Mouse (Mus musculus) heart, adult 2 months (tissue): ENCODE data around the gene Nsg2. TPM values are rescaled to one million over a fixed set of nuclear protein-coding genes. Genes with fewer than 3 reads are reported as not detected.

Experiments
- DNase-seq, 2 experiments: peaks; one replicate each; pipeline ENCODE4 v3.0.0; 2021
- H3K27ac ChIP-seq: fragments of 200-600 bp; 2 replicates; pipeline ENCODE4 v1.8.1; 2022
- H3K27me3 ChIP-seq: fragments of 200-500 bp; 2 replicates; pipeline ENCODE4 v1.6.1; 2012; ENCODE audit warnings: mild to moderate bottlenecking, low read length, inconsistent platforms, mixed read lengths; ENCODE audit not compliant: control insufficient read depth, insufficient read depth
- H3K36me3 ChIP-seq: fragments of 200-500 bp; 2 replicates; pipeline ENCODE4 v1.6.1; 2012; ENCODE audit warnings: low read length, inconsistent platforms; ENCODE audit not compliant: control insufficient read depth, insufficient read depth
- H3K4me1 ChIP-seq: fragments of 200-500 bp; 2 replicates; pipeline ENCODE4 v1.6.1; 2011; ENCODE audit warnings: low read length; ENCODE audit not compliant: control insufficient read depth, insufficient read depth
- H3K4me3 ChIP-seq: fragments of 200-600 bp; 2 replicates; pipeline ENCODE4 v1.8.1; 2022
- H3K79me2 ChIP-seq: fragments of 200-500 bp; replicated peaks from 2 replicates; pipeline ENCODE4 v1.6.1; 2012; ENCODE audit warnings: mild to moderate bottlenecking, inconsistent platforms, low read length, moderate library complexity, mixed read lengths; ENCODE audit not compliant: control insufficient read depth, insufficient read depth
- H3K9ac ChIP-seq: fragments of 200-500 bp; 2 replicates; pipeline ENCODE4 v1.6.1; 2012; ENCODE audit warnings: low read depth, mild to moderate bottlenecking, control low read depth, inconsistent platforms, low read length, mixed read lengths
- CTCF ChIP-seq: fragments of 200-600 bp; IDR thresholded peaks from 2 replicates; pipeline ENCODE4 v1.8.1; 2022; ENCODE audit warnings: antibody characterized with exemption, mild to moderate bottlenecking, moderate library complexity
- EP300 ChIP-seq: fragments of 200-500 bp; IDR thresholded peaks from 2 replicates; pipeline ENCODE4 v1.6.1; 2011; ENCODE audit warnings: low read depth, low read length, control low read depth; ENCODE audit not compliant: insufficient read depth
- POLR2A ChIP-seq: fragments of 200-500 bp; IDR thresholded peaks from 2 replicates; pipeline ENCODE4 v1.6.1; 2011; ENCODE audit warnings: mild to moderate bottlenecking, low read depth, low read length, control low read depth; ENCODE audit not compliant: insufficient read depth
- WGBS: fragments of 180-500 bp; shearing (Covaris S2); methylation state at CpG from one replicate; pipeline ENCODE4 v1.1.7; 2018; 5-methylcytosine and 5-hydroxymethylcytosine counted together
- intact Hi-C: fragments of 180-260 bp; cut with DNase I; formaldehyde crosslinking; loops from one replicate; pipeline ENCODE4 v1.15.1; 2025
- long read RNA-seq: library from polyadenylated mRNA; stranded (forward); transcript quantifications from one replicate; pipeline ENCODE4 v2.0.0, GENCODE M21; 2021
- polyA plus RNA-seq: library from polyadenylated mRNA; depleted of rRNA; stranded (reverse); fragments of >200 nt; gene quantifications from 2 replicates; pipeline ENCODE4 v1.2.3, GENCODE M21; 2012; rRNA removed
- total RNA-seq, 2 experiments: library from RNA; stranded (reverse); gene quantifications; 2 replicates each; pipeline ENCODE4 v1.2.3; 2021

Gene Nsg2
- total RNA-seq (1 to 10 TPM in 1 of 2 experiments, under 1 TPM in 1; 0.76 to 1.4 TPM), polyA plus RNA-seq (1.1 and 1.2 TPM in 2 replicates)
- long read RNA-seq: 0 reads

DNA sequence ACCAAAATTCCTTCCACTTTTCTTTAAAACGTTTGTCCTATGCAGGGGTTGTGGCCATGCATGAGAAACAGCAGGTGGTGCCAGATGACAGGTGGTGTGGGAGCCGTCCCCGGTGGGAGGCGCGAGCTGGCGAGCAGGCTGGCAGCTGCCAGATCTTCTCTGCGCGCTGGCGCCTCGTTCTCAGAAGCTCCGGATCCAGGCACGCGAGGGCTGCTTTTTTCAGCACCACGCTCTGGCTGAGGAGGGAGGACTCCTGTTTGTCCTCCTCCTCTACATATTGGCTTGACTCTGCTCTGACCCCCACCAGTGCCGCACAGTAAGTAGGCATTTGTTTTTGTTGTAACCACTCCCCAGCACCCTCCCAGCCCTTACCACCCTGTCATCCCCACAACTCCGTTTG, at the start of gene Nsg2:
TSS of gene Nsg2 (plus strand) at position 183 of the 400 bp plus-strand sequence.
- Histone ChIP-seq H3K27ac (no peak within 1 kb of the TSS), H3K9ac (no peak within 1 kb of the TSS), H3K27me3 (peaks cover 2% of the 10 kb centered on the region; the same call in 1 of the 2 replicates), H3K36me3 (no peaks in the 10 kb centered on the region), H3K4me1 (no peaks in the 10 kb centered on the region), H3K79me2 (no peaks in the 10 kb centered on the region), H3K4me3 (no peak within 1 kb of the TSS)
- under 1% methylated on average over 16 of the region's 16 CpGs for WGBS
- TF ChIP-seq CTCF: peak; percentile 75
- TF ChIP-seq EP300: no peak
- no peak for TF ChIP-seq POLR2A
- intact Hi-C loops: loop anchor here (1.0 to 10.0 kb wide), 2 partner anchors 135 to 162 kb away; no protein-coding TSS in a partner anchor
- peak; percentile 56 to 78 for DNase-seq

DNA sequence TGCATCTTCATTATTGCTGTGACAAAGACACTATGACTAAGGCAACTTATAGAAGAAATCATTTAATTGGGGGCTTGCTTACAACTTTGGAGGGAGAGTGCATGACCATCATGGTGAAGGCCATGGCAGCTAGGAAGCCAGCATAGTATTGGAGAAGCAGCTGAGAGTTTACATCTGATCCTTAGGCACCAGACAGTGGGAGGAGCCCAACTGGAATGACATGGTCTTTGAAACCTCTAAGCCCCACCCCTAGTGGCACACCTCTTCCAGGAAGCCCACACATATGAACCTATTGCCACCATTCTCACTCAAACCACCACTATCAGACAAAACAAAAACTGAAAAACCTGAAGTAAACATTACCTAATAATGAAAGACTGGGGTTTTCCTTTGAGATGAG, 40.2 kb upstream of the Nsg2 start:
- intact Hi-C loops: no loop called here
- no peak for TF ChIP-seq CTCF
- no peak for TF ChIP-seq EP300
- TF ChIP-seq POLR2A: no peak
- no peak overlapping the region for H3K4me3 ChIP-seq

DNA sequence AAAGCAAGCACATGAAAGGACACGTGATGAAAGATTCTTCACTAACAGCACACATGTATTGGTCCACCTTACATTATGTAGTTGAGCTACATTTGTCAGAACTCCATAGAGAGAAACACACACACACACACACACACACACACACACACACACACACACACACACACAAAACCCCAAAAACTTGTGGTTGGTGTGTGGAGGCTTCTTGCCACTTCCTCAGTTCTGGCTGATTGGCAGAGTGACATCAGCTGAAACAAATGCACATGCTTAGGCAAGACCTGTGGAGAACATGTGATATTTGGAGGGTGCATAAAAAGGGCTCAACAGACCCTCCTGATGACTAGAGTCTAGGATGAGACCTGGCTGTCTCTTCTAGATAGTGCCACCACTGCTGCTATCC, 36.3 kb upstream of the Nsg2 start:
- H3K4me1 ChIP-seq: no peaks in the 10 kb centered on the region
- 92% methylated on average over 1 of the region's 1 CpGs for WGBS
- no peak overlapping the region for H3K27ac ChIP-seq
- H3K36me3 ChIP-seq: no peaks in the 10 kb centered on the region
- TF ChIP-seq POLR2A: no peak
- TF ChIP-seq CTCF: no peak
- no peak for TF ChIP-seq EP300
- no peak overlapping the region for H3K9ac ChIP-seq
- no peak overlapping the region for H3K4me3 ChIP-seq
- no peak for DNase-seq
- H3K79me2 ChIP-seq: no peaks in the 10 kb centered on the region
- intact Hi-C loops: no loop called here
- H3K27me3 ChIP-seq: no peaks in the 10 kb centered on the region

More for the DNA sequence above, 40.2 kb upstream of the Nsg2 start:
- H3K79me2 ChIP-seq: no peaks in the 10 kb centered on the region
- H3K27me3 ChIP-seq: no peaks in the 10 kb centered on the region
- no peak overlapping the region for H3K27ac ChIP-seq
- DNase-seq: no peak
- H3K36me3 ChIP-seq: no peaks in the 10 kb centered on the region
- no peak overlapping the region for H3K9ac ChIP-seq
- H3K4me1 ChIP-seq: no peaks in the 10 kb centered on the region

DNA sequence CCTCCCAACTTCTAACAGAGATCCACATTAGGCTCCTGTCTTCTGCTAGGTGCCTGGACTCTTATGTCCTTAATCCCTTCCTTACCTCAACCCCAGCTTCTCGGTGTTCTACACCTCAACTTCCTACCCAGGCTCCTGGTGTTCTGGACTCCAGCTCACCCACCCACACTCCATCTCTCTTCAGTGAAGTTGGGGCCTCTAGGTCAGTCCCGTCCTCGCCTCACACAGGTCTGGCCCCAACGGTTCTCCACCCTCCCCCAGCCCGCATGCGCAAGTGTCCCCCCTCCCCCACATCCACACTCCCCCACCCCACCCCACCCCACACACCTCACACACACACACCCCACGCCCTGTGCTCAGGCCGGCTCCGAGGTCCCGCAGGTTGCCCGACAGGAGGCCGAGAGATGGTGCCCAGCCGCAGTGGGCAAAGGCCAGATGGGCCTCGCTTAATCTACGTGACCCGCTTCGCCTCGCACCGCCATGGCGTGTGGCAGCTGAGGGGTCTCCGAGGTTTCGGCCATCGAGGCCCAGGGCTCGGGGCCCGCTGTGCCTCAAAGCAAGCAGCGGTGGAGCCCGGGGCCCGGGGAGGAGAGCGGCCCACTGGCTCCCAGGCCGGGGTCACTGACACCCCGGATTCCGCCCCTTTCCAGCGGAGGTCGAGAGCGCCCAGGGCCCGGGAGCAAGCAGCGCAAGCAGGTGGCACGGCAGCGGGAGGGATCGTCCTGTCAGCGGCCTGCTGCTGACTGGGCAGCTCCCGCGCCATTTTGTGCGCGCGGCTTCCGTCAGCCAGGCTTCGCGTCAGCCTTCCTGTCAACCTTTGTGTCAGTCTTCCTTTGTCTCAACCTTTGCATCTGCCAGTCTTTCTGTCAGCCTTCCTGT, 34.8 kb upstream of the Nsg2 start, which contains the start of gene 4930524B15Rik:
TSS of gene 4930524B15Rik (plus strand) at position 337 of the 879 bp plus-strand sequence.
- 37% methylated on average over 49 of the region's 49 CpGs for WGBS
- TF ChIP-seq POLR2A (no peak), EP300 (no peak)
- no peak within 1 kb of the TSS for H3K9ac ChIP-seq

DNA sequence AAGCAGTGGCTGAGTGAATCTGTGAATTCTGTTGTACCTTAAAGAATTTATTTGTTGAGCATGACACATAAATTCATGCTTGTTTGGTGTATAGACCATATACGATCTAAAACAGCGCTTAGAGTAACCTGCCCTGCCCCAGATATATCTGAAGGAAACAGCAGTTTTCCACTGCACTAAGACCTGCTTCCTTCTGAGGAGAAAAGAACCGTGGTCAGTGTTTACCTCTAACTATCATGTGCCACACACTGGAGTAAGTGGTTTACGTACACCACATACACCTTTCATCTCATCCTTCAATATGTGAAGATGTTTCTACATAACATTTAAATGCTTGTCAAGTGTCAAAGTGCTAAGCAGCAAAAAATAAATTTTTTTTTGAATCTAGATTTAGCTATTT, 26.1 kb upstream of the Nsg2 start:
- TF ChIP-seq CTCF (no peak), POLR2A (no peak), EP300 (no peak)
- no peaks in the 10 kb centered on the region for H3K79me2 ChIP-seq
- H3K36me3 ChIP-seq: no peaks in the 10 kb centered on the region
- DNase-seq: no peak
- H3K9ac ChIP-seq: no peak overlapping the region
- 63% methylated on average over 4 of the region's 4 CpGs for WGBS
- H3K27me3 ChIP-seq: no peaks in the 10 kb centered on the region
- H3K27ac ChIP-seq: no peak overlapping the region
- no peak overlapping the region for H3K4me3 ChIP-seq
- H3K4me1 ChIP-seq: no peaks in the 10 kb centered on the region
- intact Hi-C loops: no loop called here

More for the DNA sequence above, 34.8 kb upstream of the Nsg2 start, which contains the start of gene 4930524B15Rik:
- no peaks in the 10 kb centered on the region for H3K36me3 ChIP-seq
- no peaks in the 10 kb centered on the region for H3K27me3 ChIP-seq
- intact Hi-C loops: no loop called here
- DNase-seq: peak; percentile 15 to 30
- no peaks in the 10 kb centered on the region for H3K79me2 ChIP-seq
- no peak within 1 kb of the TSS for H3K27ac ChIP-seq
- peak within 1 kb of the TSS; percentile 37 for H3K4me3 ChIP-seq
- H3K4me1 ChIP-seq: no peaks in the 10 kb centered on the region

DNA sequence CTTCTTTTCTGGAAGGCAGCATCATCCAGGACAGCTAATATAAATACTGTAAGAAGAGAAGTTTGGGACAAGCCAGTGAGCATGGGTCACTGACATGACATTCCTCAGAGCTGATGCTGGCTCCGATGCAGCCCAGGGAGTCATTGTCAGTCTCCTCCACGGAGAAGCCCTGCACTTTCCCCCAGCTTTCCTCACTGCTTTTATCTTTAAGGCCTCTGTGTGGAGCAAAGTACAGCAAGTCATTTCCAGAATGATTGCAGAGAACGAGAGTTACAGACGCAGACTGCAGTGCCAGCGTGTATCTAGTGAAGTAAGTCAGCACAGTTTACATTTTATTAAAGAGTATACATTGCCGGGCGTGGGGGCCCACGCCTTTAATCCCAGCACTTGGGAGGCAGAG, 25.4 kb upstream of the Nsg2 start:
- intact Hi-C loops: no loop called here
- Histone ChIP-seq H3K79me2 (no peaks in the 10 kb centered on the region), H3K4me1 (no peaks in the 10 kb centered on the region), H3K4me3 (no peak overlapping the region), H3K36me3 (no peaks in the 10 kb centered on the region), H3K27me3 (no peaks in the 10 kb centered on the region), H3K27ac (no peak overlapping the region), H3K9ac (no peak overlapping the region)
- TF ChIP-seq CTCF: no peak
- 57% methylated on average over 8 of the region's 8 CpGs for WGBS
- no peak for DNase-seq
